Mouse (Mus musculus) layer of hippocampus, adult 8-10 months (tissue): ENCODE measurements around the gene Pou6f1. TPM values are rescaled to one million over a fixed set of nuclear protein-coding genes. Genes with fewer than 3 reads are reported as not detected.

Experiments
- microRNA-seq, 2 experiments: library from miRNA; unstranded; fragments of <30 nt; microRNA quantifications; one replicate each; pipeline ENCODE4 v1.2.0; 2022
- total RNA-seq, 4 experiments: library from RNA; stranded (reverse); gene quantifications; 2 replicates each; pipeline ENCODE4 v1.2.4; 2022

Gene Pou6f1
- total RNA-seq, 4 experiments from 2014 or later: 99.4 to 115 (median 109) TPM

Small RNA genes within 50 kb of the gene (microRNA-seq; reads per million reads assigned to microRNA genes)
- gene Mir6961: 0 reads per million in 2 experiments

Other genes with a start within 250 kb of the Pou6f1 start
- gene Methig1, start 246.8 kb downstream of the Pou6f1 start, total RNA-seq: not detected
- 1 to 10 TPM in 2 of 4 experiments, under 1 TPM in 1, not detected in 1; 0.94 to 1.2 (median 1.1) TPM for gene Mettl7a2, start 246.8 kb downstream of the Pou6f1 start, total RNA-seq
- not detected for gene Higd1c, start 235.4 kb downstream of the Pou6f1 start, total RNA-seq
- gene Gm5475, start 177.8 kb downstream of the Pou6f1 start, total RNA-seq: not detected
- gene Slc11a2, start 174.9 kb downstream of the Pou6f1 start, total RNA-seq: 10 to 100 TPM; 54.1 to 68.5 (median 60.4) TPM
- gene Letmd1, start 131.0 kb downstream of the Pou6f1 start, total RNA-seq: 10 to 100 TPM; 57.2 to 67.6 (median 62.7) TPM
- gene Csrnp2, start 104.5 kb downstream of the Pou6f1 start, total RNA-seq: 10 to 100 TPM; 22.7 to 26.3 (median 24.6) TPM
- gene Tfcp2, start 48.0 kb downstream of the Pou6f1 start, total RNA-seq: 10 to 100 TPM; 31.4 to 41.1 (median 36.5) TPM
- 100 to 1,000 TPM; 106 to 135 (median 115) TPM for gene Dazap2, start 15.4 kb upstream of the Pou6f1 start, total RNA-seq
- gene Smagp, start 37.0 kb upstream of the Pou6f1 start, total RNA-seq: 1 to 10 TPM; 1.4 to 4.3 (median 2.7) TPM
- gene Bin2, start 69.6 kb upstream of the Pou6f1 start, total RNA-seq: 10 to 100 TPM in 2 of 4 experiments, 1 to 10 TPM in 2; 4.5 to 15.9 (median 9.7) TPM
- 1 to 10 TPM in 3 of 4 experiments, under 1 TPM in 1; 0.68 to 7.5 (median 5.7) TPM for gene Cela1, start 87.9 kb upstream of the Pou6f1 start, total RNA-seq
- gene Galnt6, start 129.4 kb upstream of the Pou6f1 start, total RNA-seq: 10 to 100 TPM in 2 of 4 experiments, 1 to 10 TPM in 2; 8.8 to 14.4 (median 11.5) TPM
- gene Slc4a8, start 161.8 kb upstream of the Pou6f1 start, total RNA-seq: 10 to 100 TPM; 67.0 to 90.0 (median 75.9) TPM